Mouse (Mus musculus) lung, postnatal 0 days (tissue): ENCODE measurements around the gene Tmem106b.

Experiments
- CTCF ChIP-seq: IDR thresholded peaks from 2 replicates; pipeline ENCODE4 v1.5.1; 2016; ENCODE audit warnings: antibody characterized with exemption, mild to moderate bottlenecking
- EP300 ChIP-seq: IDR thresholded peaks from 2 replicates; pipeline ENCODE4 v1.6.1; 2016; ENCODE audit warnings: antibody characterized with exemption, mild to moderate bottlenecking, control low read depth

- TF ChIP-seq CTCF (no peak), EP300 (no peak)
Observed at GRCm38 (mm10) chr6:13069302-13070146, at the start of gene Tmem106b.
